Mouse (Mus musculus) right cerebral cortex, postnatal 36 days (tissue): ENCODE measurements at regions not wholly inside any gene's neighbourhood (a gene's known extent, or its start where the extent isn't known, plus 50 kb on each side); places are given as distances from the start of the nearest gene placed in this dataset.
A peak's percentile ranks its signal among the peaks of the same experiment; 100 is the strongest.

Experiments
- DNase-seq, 2 experiments: peaks; one replicate each; pipeline ENCODE4 v3.0.0; 2022; ENCODE audit warnings: low spot score in 2 of 2, mixed read lengths in 1 of 2

- no peak for DNase-seq
These were observed 98.8 kb upstream of the Mapk10 start for GRCm38 (mm10) chr5:103309806-103310525.

- DNase-seq: no peak
These were observed 94.7 kb upstream of the Mapk10 start for GRCm38 (mm10) chr5:103305716-103306447.

GRCm38 (mm10) chr5:103304975-103305374, 93.8 kb upstream of the Mapk10 start:
- no peak for DNase-seq

GRCm38 (mm10) chr5:103302744-103303143, 91.6 kb upstream of the Mapk10 start:
- no peak for DNase-seq

- DNase-seq: no peak
These were observed 90.2 kb upstream of the Mapk10 start for GRCm38 (mm10) chr5:103301303-103301702.

GRCm38 (mm10) chr5:103293953-103294352, 82.8 kb upstream of the Mapk10 start:
- DNase-seq: no peak

GRCm38 (mm10) chr5:103291691-103292090, 80.6 kb upstream of the Mapk10 start:
- DNase-seq: no peak

GRCm38 (mm10) chr5:103291219-103291618, 80.1 kb upstream of the Mapk10 start:
- DNase-seq: no peak

- DNase-seq: no peak
These were observed 58.1 kb upstream of the Mapk10 start for GRCm38 (mm10) chr5:103269206-103269605.

GRCm38 (mm10) chr5:103264903-103265302, 53.8 kb upstream of the Mapk10 start:
- DNase-seq: no peak

GRCm38 (mm10) chr5:103261406-103261805, 50.3 kb upstream of the Mapk10 start:
- peak; percentile 46 to 62 for DNase-seq
